Mouse (Mus musculus): ENCODE results near the gene Nrgn.

Nrgn gene

GRCm38 (mm10) chr9:37554838-37555748 is 2.4 kb upstream of the Nrgn start, which contains the start of gene Siae:
Siae (plus strand) TSS chr9:37555698.
- DNase-seq (ENCODE audit: low spot score in 2 of 2) = no peak

- DNase-seq (ENCODE audit: low spot score in 2 of 2) = no peak
These were observed 1.6 kb upstream of the Nrgn start for GRCm38 (mm10) chr9:37554279-37554678.

- no peak for DNase-seq (ENCODE audit: low spot score in 2 of 2)
These were observed 763 bp downstream of the Nrgn start for GRCm38 (mm10) chr9:37551751-37552531.

- DNase-seq (ENCODE audit: low spot score in 2 of 2) = no peak
These were observed 2.3 kb downstream of the Nrgn start for GRCm38 (mm10) chr9:37550435-37550834.

- no peak for DNase-seq (ENCODE audit: low spot score in 2 of 2)
These were observed 5.8 kb downstream of the Nrgn start for GRCm38 (mm10) chr9:37546889-37547288.

- no peak for DNase-seq (ENCODE audit: low spot score in 2 of 2)
These were observed 6.8 kb downstream of the Nrgn start for GRCm38 (mm10) chr9:37545847-37546452.

- no peak for DNase-seq (ENCODE audit: low spot score in 2 of 2)
These were observed 7.5 kb downstream of the Nrgn start for GRCm38 (mm10) chr9:37545166-37545610.

- DNase-seq (ENCODE audit: low spot score in 2 of 2) = peak; percentile 43 to 79
These were observed 8.1 kb downstream of the Nrgn start for GRCm38 (mm10) chr9:37544447-37545165.

GRCm38 (mm10) chr9:37543869-37544440 is 8.7 kb downstream of the Nrgn start:
- DNase-seq (ENCODE audit: low spot score in 2 of 2) = no peak

- no peak for DNase-seq (ENCODE audit: low spot score in 2 of 2)
These were observed 10.7 kb downstream of the Nrgn start for GRCm38 (mm10) chr9:37541851-37542642.

- DNase-seq (ENCODE audit: low spot score in 2 of 2) = no peak
These were observed 11.8 kb downstream of the Nrgn start for GRCm38 (mm10) chr9:37540701-37541575.

GRCm38 (mm10) chr9:37540226-37540625 is 12.5 kb downstream of the Nrgn start:
- DNase-seq (ENCODE audit: low spot score in 2 of 2) = no peak

- no peak for DNase-seq (ENCODE audit: low spot score in 2 of 2)
These were observed 13.3 kb downstream of the Nrgn start, which contains the start of gene Vsig2 for GRCm38 (mm10) chr9:37539170-37540025. Vsig2 (plus strand) TSS chr9:37539255.

- no peak for DNase-seq (ENCODE audit: low spot score in 2 of 2)
These were observed 14.9 kb downstream of the Nrgn start for GRCm38 (mm10) chr9:37537658-37538250.

- no peak for DNase-seq (ENCODE audit: low spot score in 2 of 2)
These were observed 15.9 kb downstream of the Nrgn start for GRCm38 (mm10) chr9:37536851-37537250.

- DNase-seq (ENCODE audit: low spot score in 2 of 2) = no peak
These were observed 21.6 kb downstream of the Nrgn start for GRCm38 (mm10) chr9:37530888-37531705.
